Mouse (Mus musculus) hindbrain, embryonic 13.5 days (tissue): ENCODE measurements at regions not wholly inside any gene's neighbourhood (a gene's known extent, or its start where the extent isn't known, plus 50 kb on each side); places are given as distances from the start of the nearest gene placed in this dataset.

Experiments used
- ATAC-seq: fragments of 200-750 bp; cut with Nextera tagmentation; 2 replicates; pipeline ENCODE4 v1.8.0; 2017; ENCODE audit warnings: moderate TSS enrichment; ENCODE audit not compliant: low FRiP score
- H3K27ac ChIP-seq: fragments of 300-500 bp; sonication (generic); 2 replicates; pipeline ENCODE4 v1.5.1; 2015; ENCODE audit warnings: inconsistent platforms, mild to moderate bottlenecking, moderate library complexity
- H3K27me3 ChIP-seq: fragments of 300-500 bp; sonication (generic); 2 replicates; pipeline ENCODE4 v1.6.1; 2015; ENCODE audit warnings: mild to moderate bottlenecking, inconsistent platforms
- H3K36me3 ChIP-seq: fragments of 300-500 bp; sonication (generic); 2 replicates; pipeline ENCODE4 v1.6.1; 2015; ENCODE audit warnings: mild to moderate bottlenecking, inconsistent platforms
- H3K4me1 ChIP-seq: fragments of 300-500 bp; sonication (generic); replicated peaks from 2 replicates; pipeline ENCODE4 v1.6.1; 2015; ENCODE audit warnings: inconsistent platforms
- H3K4me2 ChIP-seq: fragments of 300-500 bp; sonication (generic); 2 replicates; pipeline ENCODE4 v1.6.1; 2015; ENCODE audit warnings: inconsistent platforms, mild to moderate bottlenecking, moderate library complexity
- H3K4me3 ChIP-seq: fragments of 300-500 bp; sonication (generic); 2 replicates; pipeline ENCODE4 v1.5.1; 2015; ENCODE audit warnings: mild to moderate bottlenecking, inconsistent platforms
- H3K9ac ChIP-seq: fragments of 300-500 bp; sonication (generic); 2 replicates; pipeline ENCODE4 v1.6.1; 2015; ENCODE audit warnings: mild to moderate bottlenecking, inconsistent platforms
- H3K9me3 ChIP-seq: fragments of 300-500 bp; sonication (generic); 2 replicates; pipeline ENCODE4 v1.6.1; 2016; ENCODE audit warnings: inconsistent platforms
- WGBS: fragments of 180-500 bp; shearing (Covaris S2); methylation state at CpG from one replicate; pipeline ENCODE4 v1.1.7; 2015; 5-methylcytosine and 5-hydroxymethylcytosine counted together

GRCm38 (mm10) chr10:112863808-112864207, 65.0 kb downstream of the Atxn7l3b start:
- Histone ChIP-seq H3K4me3 (no peak overlapping the region), H3K4me1 (no peaks in the 10 kb centered on the region), H3K4me2 (no peak overlapping the region), H3K9ac (no peak overlapping the region), H3K27ac (no peak overlapping the region), H3K27me3 (no peaks in the 10 kb centered on the region), H3K36me3 (no peaks in the 10 kb centered on the region), H3K9me3 (no peaks in the 10 kb centered on the region)
- no peak for ATAC-seq

GRCm38 (mm10) chr10:112863375-112863774, 65.4 kb downstream of the Atxn7l3b start:
- H3K4me1 ChIP-seq: no peaks in the 10 kb centered on the region
- H3K9me3 ChIP-seq: no peaks in the 10 kb centered on the region
- no peaks in the 10 kb centered on the region for H3K36me3 ChIP-seq
- H3K27me3 ChIP-seq: no peaks in the 10 kb centered on the region
- no peak overlapping the region for H3K4me3 ChIP-seq
- H3K27ac ChIP-seq: no peak overlapping the region
- H3K4me2 ChIP-seq: no peak overlapping the region
- WGBS: 53% methylated on average over 2 of the region's 2 CpGs
- no peak overlapping the region for H3K9ac ChIP-seq
- no peak for ATAC-seq

- no peak for ATAC-seq
- Histone ChIP-seq H3K27me3 (no peaks in the 10 kb centered on the region), H3K36me3 (no peaks in the 10 kb centered on the region), H3K27ac (no peak overlapping the region), H3K4me3 (no peak overlapping the region), H3K9ac (no peak overlapping the region), H3K4me2 (no peak overlapping the region), H3K9me3 (no peaks in the 10 kb centered on the region), H3K4me1 (no peaks in the 10 kb centered on the region)
- WGBS: 84% methylated on average over 1 of the region's 1 CpGs
Observed at GRCm38 (mm10) chr10:112851997-112852396, 76.8 kb downstream of the Atxn7l3b start.

- H3K9me3 ChIP-seq: no peaks in the 10 kb centered on the region
- H3K27me3 ChIP-seq: no peaks in the 10 kb centered on the region
- no peak overlapping the region for H3K4me2 ChIP-seq
- 58% methylated on average over 1 of the region's 1 CpGs for WGBS
- ATAC-seq: no peak
- H3K4me3 ChIP-seq: no peak overlapping the region
- no peak overlapping the region for H3K27ac ChIP-seq
- H3K9ac ChIP-seq: no peak overlapping the region
- H3K36me3 ChIP-seq: no peaks in the 10 kb centered on the region
- no peaks in the 10 kb centered on the region for H3K4me1 ChIP-seq
Observed at GRCm38 (mm10) chr10:112846225-112846624, 82.6 kb downstream of the Atxn7l3b start.

- no peaks in the 10 kb centered on the region for H3K27me3 ChIP-seq
- no peak for ATAC-seq
- no peak overlapping the region for H3K4me3 ChIP-seq
- no peak overlapping the region for H3K9ac ChIP-seq
- H3K4me2 ChIP-seq: no peak overlapping the region
- H3K36me3 ChIP-seq: no peaks in the 10 kb centered on the region
- no peaks in the 10 kb centered on the region for H3K4me1 ChIP-seq
- no peak overlapping the region for H3K27ac ChIP-seq
- no peaks in the 10 kb centered on the region for H3K9me3 ChIP-seq
- WGBS: 91% methylated on average over 11 of the region's 11 CpGs
Observed at GRCm38 (mm10) chr10:112837400-112838035, 91.3 kb downstream of the Atxn7l3b start.

GRCm38 (mm10) chr10:112835970-112836369, 92.8 kb downstream of the Atxn7l3b start:
- H3K9me3 ChIP-seq: no peaks in the 10 kb centered on the region
- no peak overlapping the region for H3K9ac ChIP-seq
- H3K36me3 ChIP-seq: no peaks in the 10 kb centered on the region
- no peak overlapping the region for H3K4me2 ChIP-seq
- peak; percentile 80 for ATAC-seq
- 64% methylated on average over 9 of the region's 9 CpGs for WGBS
- no peaks in the 10 kb centered on the region for H3K27me3 ChIP-seq
- no peak overlapping the region for H3K27ac ChIP-seq
- H3K4me3 ChIP-seq: no peak overlapping the region
- H3K4me1 ChIP-seq: no peaks in the 10 kb centered on the region

- no peak overlapping the region for H3K27ac ChIP-seq
- 62% methylated on average over 8 of the region's 8 CpGs for WGBS
Observed at GRCm38 (mm10) chr10:112835508-112835907, 93.3 kb downstream of the Atxn7l3b start.

GRCm38 (mm10) chr10:112810181-112810580, 118.6 kb downstream of the Atxn7l3b start:
- no peaks in the 10 kb centered on the region for H3K27me3 ChIP-seq
- H3K36me3 ChIP-seq: no peaks in the 10 kb centered on the region
- no peaks in the 10 kb centered on the region for H3K4me1 ChIP-seq
- no peak overlapping the region for H3K4me2 ChIP-seq
- no peak overlapping the region for H3K9ac ChIP-seq
- 0 out of 2 replicates have a peak overlapping the region, but pooled peaks have one; percentile 23 for H3K27ac ChIP-seq
- H3K9me3 ChIP-seq: no peaks in the 10 kb centered on the region
- peak; percentile 46; the same call in 1 of the 2 replicates for ATAC-seq
- H3K4me3 ChIP-seq: no peak overlapping the region
- WGBS: 43% methylated on average over 1 of the region's 1 CpGs

More at GRCm38 (mm10) chr10:112835508-112835907, 93.3 kb downstream of the Atxn7l3b start:
- no peaks in the 10 kb centered on the region for H3K4me1 ChIP-seq
- ATAC-seq: no peak
- H3K9me3 ChIP-seq: no peaks in the 10 kb centered on the region
- H3K4me2 ChIP-seq: no peak overlapping the region
- H3K9ac ChIP-seq: no peak overlapping the region
- H3K27me3 ChIP-seq: no peaks in the 10 kb centered on the region
- no peak overlapping the region for H3K4me3 ChIP-seq
- no peaks in the 10 kb centered on the region for H3K36me3 ChIP-seq

GRCm38 (mm10) chr10:112803557-112803956, 125.2 kb downstream of the Atxn7l3b start:
- Histone ChIP-seq H3K27me3 (no peaks in the 10 kb centered on the region), H3K4me3 (no peak overlapping the region), H3K9me3 (no peaks in the 10 kb centered on the region), H3K4me2 (no peak overlapping the region), H3K9ac (no peak overlapping the region), H3K4me1 (no peaks in the 10 kb centered on the region), H3K36me3 (no peaks in the 10 kb centered on the region), H3K27ac (no peak overlapping the region)
- 55% methylated on average over 6 of the region's 6 CpGs for WGBS
- ATAC-seq: no peak

- no peak overlapping the region for H3K4me3 ChIP-seq
- H3K4me1 ChIP-seq: no peaks in the 10 kb centered on the region
- WGBS: 10% methylated on average over 5 of the region's 5 CpGs
- no peak overlapping the region for H3K27ac ChIP-seq
- no peaks in the 10 kb centered on the region for H3K36me3 ChIP-seq
- no peak overlapping the region for H3K4me2 ChIP-seq
- ATAC-seq: no peak
- no peaks in the 10 kb centered on the region for H3K27me3 ChIP-seq
- no peaks in the 10 kb centered on the region for H3K9me3 ChIP-seq
- H3K9ac ChIP-seq: no peak overlapping the region
Observed at GRCm38 (mm10) chr10:112801560-112801959, 127.2 kb downstream of the Atxn7l3b start.

GRCm38 (mm10) chr10:112798603-112799002, 130.2 kb downstream of the Atxn7l3b start:
- Histone ChIP-seq H3K27ac (no peak overlapping the region), H3K4me2 (no peak overlapping the region), H3K4me1 (no peaks in the 10 kb centered on the region), H3K27me3 (no peaks in the 10 kb centered on the region), H3K9me3 (no peaks in the 10 kb centered on the region), H3K36me3 (no peaks in the 10 kb centered on the region), H3K4me3 (no peak overlapping the region), H3K9ac (no peak overlapping the region)
- 57% methylated on average over 7 of the region's 7 CpGs for WGBS
- ATAC-seq: no peak

- H3K9me3 ChIP-seq: no peaks in the 10 kb centered on the region
- 13% methylated on average over 4 of the region's 4 CpGs for WGBS
Observed at GRCm38 (mm10) chr10:112798090-112798489, 130.7 kb downstream of the Atxn7l3b start.

GRCm38 (mm10) chr10:112795938-112796337, 132.9 kb downstream of the Atxn7l3b start:
- H3K9me3 ChIP-seq: no peaks in the 10 kb centered on the region
- WGBS: 2% methylated on average over 1 of the region's 1 CpGs
- ATAC-seq: no peak

More at GRCm38 (mm10) chr10:112798090-112798489, 130.7 kb downstream of the Atxn7l3b start:
- no peak for ATAC-seq
- Histone ChIP-seq H3K4me2 (no peak overlapping the region), H3K4me3 (no peak overlapping the region), H3K27me3 (no peaks in the 10 kb centered on the region), H3K36me3 (no peaks in the 10 kb centered on the region), H3K9ac (no peak overlapping the region), H3K27ac (no peak overlapping the region), H3K4me1 (no peaks in the 10 kb centered on the region)

More at GRCm38 (mm10) chr10:112795938-112796337, 132.9 kb downstream of the Atxn7l3b start:
- Histone ChIP-seq H3K4me2 (no peak overlapping the region), H3K36me3 (no peaks in the 10 kb centered on the region), H3K27me3 (no peaks in the 10 kb centered on the region), H3K27ac (no peak overlapping the region), H3K4me1 (no peaks in the 10 kb centered on the region), H3K4me3 (no peak overlapping the region), H3K9ac (no peak overlapping the region)
